Mouse (Mus musculus) forebrain, postnatal 0 days (tissue): Measurements from ENCODE around the gene Rab37. TPM values are rescaled to one million over a fixed set of nuclear protein-coding genes. Genes with fewer than 3 reads are reported as not detected.

Experiments used
- ATAC-seq: fragments of 200-750 bp; cut with Nextera tagmentation; 2 replicates; pipeline ENCODE4 v1.8.0; 2017; ENCODE audit warnings: mild to moderate bottlenecking, moderate library complexity
- DNase-seq: peaks from one replicate; pipeline ENCODE4 v3.0.0-alpha.2; 2015
- H3K27ac ChIP-seq: fragments of 300-500 bp; sonication (generic); 2 replicates; pipeline ENCODE4 v1.5.1; 2014; ENCODE audit warnings: low read depth, mild to moderate bottlenecking, antibody characterized with exemption, low read length, moderate library complexity, mixed read lengths
- H3K27me3 ChIP-seq: fragments of 300-500 bp; sonication (generic); 2 replicates; pipeline ENCODE4 v1.6.1; 2014; ENCODE audit warnings: mild to moderate bottlenecking, low read length, mixed read lengths; ENCODE audit not compliant: insufficient read depth
- H3K36me3 ChIP-seq: fragments of 300-500 bp; sonication (generic); 2 replicates; pipeline ENCODE4 v1.6.1; 2014; ENCODE audit warnings: mild to moderate bottlenecking, moderate library complexity; ENCODE audit not compliant: insufficient read depth
- H3K4me1 ChIP-seq: fragments of 300-500 bp; sonication (generic); 2 replicates; pipeline ENCODE4 v1.6.1; 2014; ENCODE audit warnings: antibody characterized with exemption; ENCODE audit not compliant: insufficient read depth
- H3K4me2 ChIP-seq: fragments of 300-500 bp; sonication (generic); 2 replicates; pipeline ENCODE4 v1.6.1; 2014; ENCODE audit warnings: low read depth, mild to moderate bottlenecking, moderate library complexity
- H3K4me3 ChIP-seq: fragments of 300-500 bp; sonication (generic); 2 replicates; pipeline ENCODE4 v1.5.1; 2014; ENCODE audit warnings: low read depth, low read length, mixed read lengths
- H3K9ac ChIP-seq: fragments of 300-500 bp; sonication (generic); 2 replicates; pipeline ENCODE4 v1.6.1; 2014; ENCODE audit warnings: mild to moderate bottlenecking
- H3K9me3 ChIP-seq: fragments of 300-500 bp; sonication (generic); 2 replicates; pipeline ENCODE4 v1.6.1; 2016; ENCODE audit warnings: low read length
- CTCF ChIP-seq: sonication (generic); IDR thresholded peaks from 2 replicates; pipeline ENCODE4 v1.5.1; 2016; ENCODE audit warnings: antibody characterized with exemption, control low read depth, low read depth
- WGBS: fragments of 180-500 bp; shearing (Covaris S2); extraction: QIAGEN DNeasy Blood & Tissue Kit; methylation state at CpG from one replicate; pipeline ENCODE4 v1.1.7; 2014; 5-methylcytosine and 5-hydroxymethylcytosine counted together
- polyA plus RNA-seq: library from polyadenylated mRNA; unstranded; fragments of >200 nt; fragmentation: Nextera tagmentation; extraction: Ambion mirVana; gene quantifications from 2 replicates; pipeline ENCODE4 v1.2.1, GENCODE M21; 2015
- total RNA-seq: library from RNA; depleted of rRNA; stranded (reverse); fragments of >200 nt; gene quantifications from 2 replicates; pipeline ENCODE4 v1.2.3, GENCODE M21; 2014

Rab37 gene
- total and polyA plus RNA-seq, 2 experiments from 2014 or later = 0.57 to 0.82 TPM

DNA sequence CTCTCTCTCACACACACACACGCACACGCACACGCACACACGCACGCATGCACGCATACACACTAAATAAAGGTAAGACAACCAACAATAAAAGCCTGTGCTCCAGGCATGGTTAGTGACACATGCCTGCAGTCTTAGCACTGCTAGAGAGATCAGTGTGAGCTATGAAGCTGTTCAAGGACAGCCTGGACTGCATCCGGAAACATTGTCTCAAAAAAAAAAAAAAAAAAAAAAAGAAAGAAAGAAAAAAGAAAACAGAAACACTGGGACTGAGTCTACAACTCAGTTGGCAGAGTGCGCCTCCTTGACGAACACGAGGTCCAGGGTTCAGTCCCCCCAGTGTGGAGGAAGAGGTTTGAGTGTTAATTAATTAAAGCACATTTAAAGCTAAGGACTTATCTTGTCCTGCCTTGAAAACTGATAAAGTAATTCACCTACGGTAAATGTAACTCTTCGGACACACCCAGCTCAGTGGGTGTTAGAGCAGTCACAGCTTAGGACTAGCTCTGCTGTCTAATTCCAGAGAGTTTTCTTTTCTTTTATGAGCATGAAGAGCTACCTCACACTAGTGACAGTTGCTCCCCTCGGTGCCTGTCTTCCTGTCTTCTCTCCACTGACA is 38.4 kb downstream of the Rab37 start:
- no peak overlapping the region for H3K4me3 ChIP-seq
- ATAC-seq (no peak), DNase-seq (no peak)
- H3K27me3 ChIP-seq = no peaks in the 10 kb centered on the region
- no peaks in the 10 kb centered on the region for H3K9me3 ChIP-seq
- no peak overlapping the region for H3K9ac ChIP-seq
- H3K36me3 ChIP-seq = no peaks in the 10 kb centered on the region
- WGBS = 92% methylated on average over 13 of the region's 13 CpGs
- H3K27ac ChIP-seq = no peak overlapping the region
- no peak for TF ChIP-seq CTCF
- no peak overlapping the region for H3K4me2 ChIP-seq
- H3K4me1 ChIP-seq = no peaks in the 10 kb centered on the region

DNA sequence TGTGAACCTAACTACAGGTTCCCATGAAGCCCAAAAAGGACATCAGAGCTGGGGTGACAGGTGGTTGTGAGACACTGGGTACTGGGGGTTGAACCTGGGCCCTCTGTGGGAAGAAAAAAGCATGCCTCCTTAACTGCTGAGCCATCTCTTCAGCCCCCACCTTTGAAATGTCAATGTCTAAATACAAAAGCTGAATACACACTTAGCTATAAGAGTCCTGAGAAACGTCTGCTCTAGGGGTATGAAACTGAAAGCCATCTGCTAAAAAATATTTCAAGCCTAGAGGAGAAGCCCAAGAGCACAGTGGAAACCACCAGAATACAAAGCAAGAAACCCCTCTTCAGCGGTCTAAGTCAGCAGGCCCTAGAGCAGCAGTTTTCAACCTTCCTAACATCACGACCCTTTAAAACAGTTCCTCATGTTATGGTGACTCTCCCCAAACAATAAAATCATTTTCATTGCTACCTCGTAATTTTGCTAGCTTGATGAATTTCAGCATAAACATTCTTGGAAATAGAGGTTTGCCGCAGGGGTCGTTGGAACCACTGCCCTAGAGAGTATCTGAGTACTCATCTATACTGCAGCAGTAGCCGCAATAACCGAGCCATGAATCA is 40.6 kb downstream of the Rab37 start:
- DNase-seq = no peak
- Histone ChIP-seq H3K9ac (no peak overlapping the region), H3K4me1 (no peaks in the 10 kb centered on the region), H3K4me3 (no peak overlapping the region), H3K9me3 (no peaks in the 10 kb centered on the region), H3K4me2 (no peak overlapping the region), H3K27me3 (no peaks in the 10 kb centered on the region), H3K27ac (no peak overlapping the region), H3K36me3 (no peaks in the 10 kb centered on the region)
- no peak for TF ChIP-seq CTCF
- ATAC-seq = no peak
- 86% methylated on average over 8 of the region's 8 CpGs for WGBS

DNA sequence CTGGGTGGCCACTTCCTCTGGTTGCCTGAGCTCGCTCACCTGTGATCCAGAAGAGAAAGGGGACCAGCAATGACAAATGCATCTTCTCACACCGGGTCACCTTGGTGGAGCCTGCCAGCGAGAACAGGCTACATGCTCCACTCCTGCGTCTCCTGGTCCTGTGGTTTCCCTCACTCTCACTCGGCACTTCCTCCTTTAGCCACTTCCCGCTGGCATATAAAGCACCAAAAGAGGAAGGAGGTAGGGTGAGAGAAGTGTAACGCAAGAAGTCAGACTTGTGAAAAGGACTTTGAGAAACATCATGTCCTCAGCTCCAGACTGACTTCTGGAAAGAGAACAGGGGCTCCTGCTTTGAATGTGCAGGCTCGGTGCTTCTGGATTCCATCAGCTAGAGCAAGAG is 42.6 kb downstream of the Rab37 start, which contains the start of gene Cd300lf:
Cd300lf (minus strand) TSS at position 193 of the 400 bp plus-strand sequence.
- Histone ChIP-seq H3K27me3 (no peaks in the 10 kb centered on the region), H3K36me3 (no peaks in the 10 kb centered on the region), H3K9me3 (no peaks in the 10 kb centered on the region), H3K4me1 (no peaks in the 10 kb centered on the region), H3K4me2 (no peak within 1 kb of the TSS), H3K27ac (no peak within 1 kb of the TSS), H3K4me3 (no peak within 1 kb of the TSS), H3K9ac (no peak within 1 kb of the TSS)
- DNase-seq (no peak), ATAC-seq (no peak)
- no peak for TF ChIP-seq CTCF
- WGBS = 85% methylated on average over 8 of the region's 8 CpGs

DNA sequence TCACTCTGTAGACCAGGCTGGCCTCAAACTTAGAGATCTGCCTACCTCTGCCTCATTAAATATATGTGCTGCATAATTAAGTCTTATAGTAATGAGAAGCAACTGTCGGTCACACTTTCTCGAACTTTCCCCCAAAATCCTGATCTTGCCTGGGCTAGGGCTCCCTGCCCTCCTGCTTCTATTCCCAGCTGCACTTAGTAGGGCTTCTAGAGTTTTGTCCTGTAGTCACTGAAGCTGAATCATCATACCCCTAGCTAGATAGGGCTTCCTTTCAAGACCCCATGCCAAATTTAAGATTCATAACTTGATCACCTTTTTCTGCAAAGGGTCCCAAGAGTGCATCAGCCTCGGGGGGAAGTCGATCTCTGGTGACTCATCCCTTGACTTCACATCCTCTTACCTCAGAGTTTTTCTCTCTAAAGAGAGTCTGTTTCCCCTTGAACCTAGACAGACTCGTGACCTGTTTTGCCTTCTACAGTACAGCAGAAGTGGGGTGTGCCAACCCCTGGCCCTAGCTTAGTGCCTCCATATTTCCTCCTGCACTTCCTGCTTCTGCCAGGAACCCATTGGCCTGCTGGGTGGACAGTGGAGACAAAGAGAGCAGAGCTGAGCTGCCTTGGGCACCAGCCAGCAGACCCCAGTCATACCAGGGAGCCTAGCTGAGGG is 47.5 kb downstream of the Rab37 start:
- ATAC-seq (no peak), DNase-seq (no peak)
- Histone ChIP-seq H3K9me3 (no peaks in the 10 kb centered on the region), H3K27me3 (peaks cover 4% of the 10 kb centered on the region; the same call in 1 of the 2 replicates), H3K9ac (no peak overlapping the region), H3K27ac (no peak overlapping the region), H3K4me1 (no peaks in the 10 kb centered on the region), H3K36me3 (no peaks in the 10 kb centered on the region), H3K4me2 (no peak overlapping the region), H3K4me3 (no peak overlapping the region)
- TF ChIP-seq CTCF = no peak
- 83% methylated on average over 5 of the region's 5 CpGs for WGBS

DNA sequence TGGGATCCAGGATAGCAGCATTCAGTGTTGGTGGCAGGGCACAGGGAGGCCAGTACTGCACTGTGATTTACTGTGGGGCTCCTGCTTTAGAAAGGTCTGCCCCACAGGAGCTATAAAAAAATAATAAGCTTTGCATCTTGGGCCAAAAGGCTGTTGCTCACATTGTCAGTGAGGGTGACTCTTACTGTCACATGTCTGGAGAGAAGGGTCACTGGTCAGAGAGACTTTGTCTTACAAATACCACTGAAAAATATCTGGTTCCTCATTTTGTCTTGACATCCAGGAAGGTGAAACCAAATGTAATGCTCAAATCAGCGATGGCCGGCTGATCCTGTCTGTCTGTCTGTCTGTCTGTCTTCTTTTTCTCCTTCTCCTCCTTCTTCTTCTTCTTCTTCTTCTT is 50.7 kb downstream of the Rab37 start:
- H3K4me2 ChIP-seq = no peak overlapping the region
- no peak for TF ChIP-seq CTCF
- no peak overlapping the region for H3K9ac ChIP-seq
- no peaks in the 10 kb centered on the region for H3K36me3 ChIP-seq
- no peak overlapping the region for H3K27ac ChIP-seq
- DNase-seq = no peak
- peaks cover 4% of the 10 kb centered on the region; the same call in 1 of the 2 replicates for H3K27me3 ChIP-seq
- no peak overlapping the region for H3K4me3 ChIP-seq
- no peaks in the 10 kb centered on the region for H3K4me1 ChIP-seq
- WGBS = 85% methylated on average over 2 of the region's 2 CpGs
- ATAC-seq = no peak
- no peaks in the 10 kb centered on the region for H3K9me3 ChIP-seq

DNA sequence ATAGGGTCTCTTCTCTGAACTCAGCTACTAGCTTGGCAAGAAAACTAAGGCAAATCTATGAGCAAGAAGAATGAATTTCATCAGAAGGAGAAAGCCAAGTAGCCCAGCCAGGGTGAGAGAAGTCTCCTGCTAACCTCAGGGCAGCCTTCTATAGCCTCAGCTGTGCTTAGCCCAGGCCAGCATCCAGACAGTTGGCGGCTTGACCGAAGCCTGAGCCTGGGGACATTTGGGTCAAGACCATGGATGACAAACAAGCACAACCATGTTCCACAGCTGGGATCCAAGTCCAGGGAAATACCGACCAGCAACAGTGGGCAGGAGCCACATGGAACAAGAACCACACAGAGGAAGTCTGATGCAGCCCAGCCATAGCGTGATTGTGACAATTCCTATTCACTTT is 56.6 kb downstream of the Rab37 start:
- H3K27ac ChIP-seq = no peak overlapping the region
- H3K36me3 ChIP-seq = no peaks in the 10 kb centered on the region
- TF ChIP-seq CTCF = no peak
- no peaks in the 10 kb centered on the region for H3K4me1 ChIP-seq
- H3K9me3 ChIP-seq = no peaks in the 10 kb centered on the region
- 87% methylated on average over 4 of the region's 4 CpGs for WGBS
- H3K9ac ChIP-seq = no peak overlapping the region
- H3K4me2 ChIP-seq = no peak overlapping the region
- ATAC-seq (no peak), DNase-seq (no peak)
- H3K27me3 ChIP-seq = peaks cover 2% of the 10 kb centered on the region
- H3K4me3 ChIP-seq = no peak overlapping the region

DNA sequence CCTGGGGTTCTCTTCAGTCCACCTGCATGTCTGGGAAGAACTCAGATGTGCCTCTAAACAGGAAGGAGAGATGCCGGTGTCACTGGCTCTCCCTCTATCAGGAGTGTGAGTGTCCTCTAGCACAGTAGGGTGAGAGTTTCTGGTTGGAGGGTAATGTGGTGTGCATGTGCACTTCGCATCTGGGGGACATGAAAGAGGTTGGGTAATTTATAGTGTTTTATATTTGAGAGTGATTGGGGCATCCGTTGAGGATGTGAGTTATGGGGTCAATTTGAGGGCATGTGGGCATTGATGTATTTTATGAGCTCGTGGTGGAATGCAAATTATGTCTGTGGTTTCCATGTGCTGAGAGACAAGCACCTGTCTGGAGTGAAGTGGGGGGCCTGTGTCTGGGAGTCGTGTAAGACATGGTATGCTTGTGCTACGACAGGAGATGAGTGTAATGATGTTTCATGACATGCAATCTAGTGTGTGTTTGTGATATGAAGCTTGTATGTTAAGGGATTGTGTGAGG is 59.6 kb downstream of the Rab37 start:
- Histone ChIP-seq H3K9ac (no peak overlapping the region), H3K27ac (no peak overlapping the region), H3K4me2 (no peak overlapping the region), H3K9me3 (no peaks in the 10 kb centered on the region), H3K4me1 (no peaks in the 10 kb centered on the region), H3K4me3 (no peak overlapping the region), H3K27me3 (peaks cover 15% of the 10 kb centered on the region), H3K36me3 (no peaks in the 10 kb centered on the region)
- ATAC-seq (no peak), DNase-seq (no peak)
- no peak for TF ChIP-seq CTCF
- WGBS = 77% methylated on average over 6 of the region's 6 CpGs
